Mouse (Mus musculus): Measurements from ENCODE around the gene Sh3bgrl2. TPM values are rescaled to one million over a fixed set of nuclear protein-coding genes. Genes with fewer than 3 reads are reported as not detected.
"Not testable (repeated sequence)": the region's sequence is repeated elsewhere in the genome, so short reads cannot be mapped to it uniquely, and the experiment has no call there.

Sh3bgrl2 gene
- 6.2 and 7.1 TPM in 2 replicates for polyA plus RNA-seq (2012; rRNA removed)

DNA sequence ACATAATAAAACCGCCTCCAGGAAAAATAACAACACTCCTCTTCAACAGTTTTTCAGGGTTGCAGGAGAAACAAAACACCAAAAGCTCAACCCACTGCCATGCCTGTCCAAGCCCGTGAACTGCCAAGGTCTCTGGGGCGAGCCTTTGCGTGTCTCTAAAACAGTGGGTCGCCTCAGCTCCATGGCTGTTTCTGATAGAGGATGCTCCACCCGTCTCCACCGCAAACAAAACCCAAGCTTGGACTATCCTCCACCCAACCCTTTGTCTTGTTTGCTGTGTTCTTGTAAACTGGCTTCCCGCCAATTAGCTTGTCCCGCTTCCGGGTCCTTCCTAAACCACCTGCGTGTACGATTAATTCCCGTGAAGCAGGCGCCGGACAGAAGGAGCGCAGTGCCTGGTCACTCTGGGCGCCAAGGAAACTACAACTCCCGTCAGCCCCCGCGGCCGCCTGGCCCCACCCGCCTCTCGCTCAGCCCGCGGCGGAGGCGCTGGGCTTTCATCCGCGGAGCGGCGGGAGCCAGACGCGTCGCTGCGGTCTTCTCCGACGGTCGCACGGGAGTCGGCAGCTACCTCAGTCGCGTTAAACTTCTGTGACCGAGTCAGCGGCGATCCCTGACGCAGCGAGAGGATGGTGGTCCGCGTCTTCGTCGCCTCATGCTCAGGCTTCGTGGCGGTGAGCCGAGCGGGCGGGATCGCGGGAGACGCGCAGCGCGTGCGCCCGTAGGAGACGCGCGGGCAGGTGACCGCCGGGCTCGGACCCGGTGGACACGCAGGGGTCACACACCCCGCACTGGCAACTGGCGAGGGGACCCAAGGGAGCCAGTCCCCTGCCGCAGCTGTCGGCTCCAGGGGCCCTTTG is at the start of gene Sh3bgrl2:
Gene Sh3bgrl2, plus strand, starts transcription at position 498 of the 860 bp plus-strand sequence.
- DNase-seq (ENCODE audit: low read depth) = no peak

- DNase-seq (ENCODE audit: low read depth) = not testable (repeated sequence)
These were observed 29.0 kb upstream of the Sh3bgrl2 start for GRCm38 (mm10) chr9:83519081-83519480.

DNA sequence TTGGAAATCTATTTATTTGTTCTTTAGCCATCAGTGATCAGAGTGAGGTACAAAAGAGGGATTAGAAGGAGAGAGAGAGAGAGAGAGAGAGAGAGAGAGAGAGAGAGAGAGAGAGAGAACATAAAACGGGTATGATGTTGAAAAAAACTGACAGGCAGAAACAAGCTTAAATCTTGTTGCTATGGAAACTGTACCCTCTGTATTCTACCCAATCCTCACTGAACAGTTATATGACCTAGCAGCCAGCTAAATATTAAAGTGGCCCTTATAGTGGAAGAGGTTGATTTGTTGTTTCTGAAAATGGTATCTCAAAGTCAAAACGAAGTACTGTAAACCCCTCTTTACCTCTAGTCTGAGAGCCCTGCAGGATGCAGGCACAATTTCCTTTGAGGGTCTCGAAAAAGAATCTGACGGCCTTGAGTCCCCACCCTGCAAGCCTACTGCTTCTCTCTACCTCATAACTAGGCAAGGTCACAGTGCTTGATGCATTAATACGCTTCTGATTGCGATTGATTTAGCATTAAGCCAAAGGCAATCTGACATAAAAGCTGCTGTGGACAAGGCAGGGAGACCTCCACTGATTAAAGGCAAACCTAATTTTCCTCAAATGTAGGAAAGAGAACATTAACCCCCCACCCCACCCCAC is 28.5 kb upstream of the Sh3bgrl2 start:
- no peak for DNase-seq (ENCODE audit: low read depth)

GRCm38 (mm10) chr9:83527341-83528060 is 20.6 kb upstream of the Sh3bgrl2 start:
- DNase-seq (ENCODE audit: low read depth) = no peak

- DNase-seq (ENCODE audit: low read depth) = no peak
These were observed 14.9 kb upstream of the Sh3bgrl2 start for GRCm38 (mm10) chr9:83533044-83533769.

DNA sequence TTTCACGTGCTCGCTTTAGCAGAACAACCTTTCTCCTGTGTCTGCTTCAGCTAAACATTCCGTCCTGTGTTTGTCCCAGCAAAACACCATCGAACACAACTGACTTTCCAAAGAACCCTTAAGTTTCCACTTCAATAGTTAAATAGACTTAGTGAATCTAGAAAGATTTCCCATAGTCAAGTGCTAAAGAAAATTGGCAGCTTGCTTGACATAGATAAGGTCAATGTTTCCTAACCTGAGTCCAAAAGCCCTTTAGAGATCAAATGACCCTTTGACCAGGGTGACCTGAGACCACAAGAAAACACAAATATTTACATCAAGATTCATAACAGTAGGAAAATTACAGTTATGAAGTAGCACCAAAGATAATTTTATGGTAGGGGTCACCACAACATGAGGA is 11.2 kb upstream of the Sh3bgrl2 start:
- DNase-seq (ENCODE audit: low read depth) = no peak

GRCm38 (mm10) chr9:83537510-83537909 is 10.6 kb upstream of the Sh3bgrl2 start:
- DNase-seq (ENCODE audit: low read depth) = no peak

GRCm38 (mm10) chr9:83537921-83538536 is 10.1 kb upstream of the Sh3bgrl2 start:
- DNase-seq (ENCODE audit: low read depth) = no peak

- no peak for DNase-seq (ENCODE audit: low read depth)
These were observed 8.2 kb upstream of the Sh3bgrl2 start for GRCm38 (mm10) chr9:83539809-83540491.

GRCm38 (mm10) chr9:83540492-83540857 is 7.7 kb upstream of the Sh3bgrl2 start:
- DNase-seq (ENCODE audit: low read depth) = no peak

DNA sequence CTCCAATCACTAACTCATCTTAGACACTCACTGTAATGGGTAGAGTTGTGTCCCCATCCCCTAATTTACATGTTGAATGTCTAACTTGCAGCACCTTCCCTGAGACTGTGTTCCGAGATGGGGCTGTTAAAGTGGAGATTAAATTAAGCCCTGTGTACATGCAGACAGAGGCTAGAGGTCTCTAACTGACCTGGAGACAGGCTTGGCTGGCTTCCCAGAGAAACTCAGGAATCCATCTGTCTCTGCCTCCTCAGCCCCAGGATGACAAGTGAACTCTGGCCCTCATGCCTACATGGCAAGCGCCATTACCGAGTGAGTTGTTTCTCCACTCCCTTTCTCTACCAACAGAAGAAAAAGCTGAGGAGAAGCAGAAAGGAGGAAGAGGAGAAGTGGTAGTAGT is 7.2 kb upstream of the Sh3bgrl2 start:
- DNase-seq (ENCODE audit: low read depth) = no peak

GRCm38 (mm10) chr9:83545240-83545639 is 2.9 kb upstream of the Sh3bgrl2 start:
- DNase-seq (ENCODE audit: low read depth) = no peak

DNA sequence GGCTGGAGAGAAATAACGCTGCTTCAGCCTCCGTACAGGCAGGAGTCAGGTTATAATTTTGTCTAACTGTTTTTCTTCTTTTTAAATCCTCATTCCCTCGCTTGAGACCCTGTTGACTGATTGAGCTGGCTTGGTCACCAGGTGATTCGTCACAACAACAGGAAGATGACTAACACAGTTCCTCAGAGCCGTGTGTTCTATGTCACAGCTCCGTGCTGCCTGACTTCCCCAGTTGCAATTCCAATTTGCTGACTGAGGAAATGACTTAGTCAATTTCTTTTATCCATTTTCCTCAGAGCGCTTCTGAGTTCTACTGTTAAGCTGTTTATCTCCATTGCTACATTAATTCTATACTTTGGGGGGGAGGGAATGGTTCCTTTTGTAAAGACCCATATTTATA is 1.8 kb upstream of the Sh3bgrl2 start:
- no peak for DNase-seq (ENCODE audit: low read depth)

DNA sequence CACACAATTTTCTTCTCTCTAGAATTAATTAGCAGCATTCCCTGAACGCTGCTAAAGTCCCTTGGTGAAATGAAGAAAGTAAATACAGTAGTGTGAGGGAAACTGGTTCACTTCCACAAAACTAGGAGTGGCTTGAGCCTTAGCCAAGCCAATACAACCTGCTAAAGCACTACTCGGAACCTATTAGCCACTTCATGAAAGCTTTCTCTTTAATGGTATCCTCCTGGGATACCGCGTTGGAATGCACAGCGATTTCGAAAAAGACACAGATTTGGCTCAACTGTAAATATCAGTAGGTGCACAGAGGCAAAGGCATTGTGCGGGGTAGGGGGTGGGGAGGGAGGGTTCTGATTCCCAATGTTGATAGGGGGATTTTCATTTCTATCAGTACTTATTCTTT is 898 bp upstream of the Sh3bgrl2 start:
- DNase-seq (ENCODE audit: low read depth) = no peak

DNA sequence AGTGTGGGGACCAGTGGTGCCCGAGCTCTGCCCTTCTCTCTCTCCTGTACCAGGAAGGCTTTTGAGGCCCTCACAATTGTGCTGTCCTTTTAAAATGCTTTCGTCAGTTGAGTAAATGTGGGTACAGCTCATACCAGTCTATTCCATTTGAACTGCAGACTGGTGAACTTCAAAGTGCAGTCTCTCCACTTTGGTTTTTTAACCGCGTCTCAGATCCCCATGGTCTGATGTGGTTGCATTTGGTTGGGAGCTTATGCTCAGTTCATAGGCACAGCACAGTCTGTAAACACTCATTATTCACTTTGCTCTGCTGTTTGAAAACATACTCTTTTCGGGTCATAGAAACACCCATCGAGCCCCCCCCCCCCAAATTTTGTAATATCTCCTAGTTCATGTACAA is 1.7 kb downstream of the Sh3bgrl2 start:
- no peak for DNase-seq (ENCODE audit: low read depth)

- no peak for DNase-seq (ENCODE audit: low read depth)
These were observed 3.0 kb downstream of the Sh3bgrl2 start for GRCm38 (mm10) chr9:83551116-83551515.

GRCm38 (mm10) chr9:83551632-83552031 is 3.5 kb downstream of the Sh3bgrl2 start:
- no peak for DNase-seq (ENCODE audit: low read depth)

DNA sequence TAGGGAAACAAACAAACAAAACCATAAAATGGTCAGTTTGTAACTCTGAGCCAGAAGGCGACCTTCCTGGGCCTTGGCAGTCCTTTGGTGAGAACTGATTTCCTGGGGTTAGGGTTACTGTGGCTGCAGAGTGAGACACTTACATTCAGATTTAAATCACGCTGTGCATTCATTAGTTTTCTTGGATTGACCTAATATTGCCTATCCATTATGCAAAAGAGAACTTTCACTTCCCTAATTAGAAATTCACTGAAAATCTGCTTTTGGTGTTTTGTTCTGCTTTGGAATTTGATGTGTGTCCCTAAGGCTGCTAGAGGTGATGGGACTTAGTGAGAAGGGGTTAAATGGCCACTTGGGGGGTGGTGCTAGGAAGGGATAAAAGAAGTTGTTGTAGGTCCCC is 7.5 kb downstream of the Sh3bgrl2 start:
- no peak for DNase-seq (ENCODE audit: low read depth)

DNA sequence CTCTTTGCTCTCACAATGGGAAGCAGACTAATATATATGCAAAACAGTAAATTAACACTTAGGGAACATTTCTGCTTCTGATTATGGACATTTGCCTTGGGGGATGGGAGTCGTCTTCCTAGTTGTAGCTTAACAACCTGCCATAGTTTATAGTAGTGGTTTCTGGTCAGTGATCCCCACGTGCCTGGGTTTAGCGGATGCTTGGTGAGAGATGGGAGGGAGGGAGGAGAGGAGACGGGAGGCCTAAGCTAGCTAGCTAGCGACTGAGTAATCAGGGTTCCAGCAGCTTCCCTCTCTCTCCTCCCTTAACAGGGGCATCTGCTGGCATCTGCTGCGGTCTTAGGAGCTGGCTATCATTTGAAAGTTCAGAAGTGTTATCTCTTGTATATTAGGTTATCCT is 8.1 kb downstream of the Sh3bgrl2 start:
- DNase-seq (ENCODE audit: low read depth) = no peak

DNA sequence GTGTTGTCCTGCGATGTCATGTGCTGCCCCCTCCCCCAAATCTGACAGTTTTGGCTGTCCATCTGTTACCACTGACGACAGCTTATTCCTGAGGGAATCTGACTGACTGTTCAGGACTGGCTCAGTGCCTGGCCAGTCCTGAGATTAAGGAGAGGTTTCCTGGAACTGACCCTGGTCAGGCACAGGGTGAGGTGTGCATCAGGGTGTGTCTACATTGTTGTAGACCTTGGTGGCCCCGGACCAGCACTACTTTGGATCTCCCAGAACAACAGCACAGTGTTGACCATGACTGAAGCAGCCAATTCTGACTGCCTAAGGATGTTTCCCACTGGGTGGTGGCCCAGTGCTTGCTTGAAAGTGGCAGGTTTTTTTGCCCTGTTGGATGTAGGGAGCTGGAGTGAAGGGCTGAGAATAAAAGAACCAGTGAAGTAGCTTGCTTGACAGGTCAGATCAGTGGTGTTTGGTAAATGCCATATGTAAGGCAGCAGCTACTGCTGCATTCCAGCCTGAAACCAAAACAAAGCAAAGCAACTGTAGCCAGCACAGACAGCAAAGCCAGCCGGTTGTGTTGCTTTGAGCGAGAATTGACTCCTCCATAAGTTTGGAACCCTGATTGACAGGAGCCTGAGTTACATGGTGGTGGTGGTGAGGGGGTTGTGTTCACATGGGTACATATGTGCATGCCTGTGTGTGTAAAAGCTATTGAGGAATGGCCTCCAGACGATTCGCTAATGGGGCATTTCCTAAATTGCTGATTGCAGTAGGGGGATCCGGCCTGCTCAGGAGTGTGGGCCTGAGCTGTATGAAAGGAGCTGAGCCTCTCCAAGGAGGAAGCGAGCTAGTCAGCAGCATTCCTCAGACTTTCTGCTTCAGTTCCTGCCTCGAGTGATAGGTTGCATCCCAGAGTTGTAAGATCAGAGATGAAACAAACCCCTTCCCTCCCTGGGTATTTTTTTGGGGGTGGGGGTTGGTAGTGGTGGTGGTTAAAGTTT is 8.9 kb downstream of the Sh3bgrl2 start:
- DNase-seq (ENCODE audit: low read depth) = no peak
